Mouse (Mus musculus) adrenal gland, postnatal 4 days (tissue): ENCODE results near the gene Mmp7. TPM values are rescaled to one million over a fixed set of nuclear protein-coding genes. Genes with fewer than 3 reads are reported as not detected.

Source experiments
- DNase-seq, 2 experiments: peaks; one replicate each; pipeline ENCODE4 v3.0.0; 2021 to 2022; ENCODE audit warnings: low spot score in 2 of 2, mixed read lengths in 2 of 2
- total RNA-seq, 2 experiments: library from RNA; stranded (reverse); gene quantifications; 2 replicates each; pipeline ENCODE4 v1.2.3; 2021

Gene Mmp7
- total RNA-seq, 2 experiments from 2014 or later = not detected

DNA sequence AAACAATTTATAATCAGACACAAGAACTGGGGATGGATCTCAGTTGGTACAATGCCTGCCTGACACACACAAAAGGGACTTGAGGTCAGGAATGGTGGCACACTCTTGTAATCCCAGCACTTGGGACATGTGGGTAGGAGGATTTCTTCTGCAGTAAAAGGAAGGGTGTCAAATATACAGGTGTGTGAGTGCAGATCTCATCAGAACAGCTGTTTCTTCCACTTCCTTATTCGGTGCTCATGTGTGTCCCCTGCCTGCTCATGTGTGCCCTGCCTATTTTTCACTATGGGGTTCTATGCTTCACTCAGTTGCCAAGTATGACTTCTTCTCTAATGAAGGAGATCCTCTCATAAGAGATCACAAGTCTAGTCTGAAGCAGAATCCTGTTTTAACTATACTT is 50.8 kb downstream of the Mmp7 start:
- DNase-seq = no peak

DNA sequence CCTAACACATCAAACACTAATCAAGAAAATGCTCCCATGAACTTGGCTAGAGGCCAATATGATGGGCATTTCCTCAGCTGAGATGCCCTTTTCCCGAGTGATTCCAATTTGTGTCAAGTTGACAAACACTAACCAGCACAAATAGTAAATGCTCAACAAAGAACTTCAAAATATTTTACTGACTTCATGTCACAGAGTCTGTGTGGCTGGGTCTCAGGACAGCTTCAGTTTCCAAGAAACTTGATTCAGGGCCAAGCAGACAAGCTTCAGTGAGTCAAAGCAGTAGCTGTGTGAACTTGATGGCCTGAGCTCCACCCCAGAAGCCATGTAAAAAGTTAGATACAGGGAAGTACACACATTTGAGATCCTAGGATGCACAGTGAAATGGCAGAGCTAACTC is 52.3 kb downstream of the Mmp7 start:
- no peak for DNase-seq

DNA sequence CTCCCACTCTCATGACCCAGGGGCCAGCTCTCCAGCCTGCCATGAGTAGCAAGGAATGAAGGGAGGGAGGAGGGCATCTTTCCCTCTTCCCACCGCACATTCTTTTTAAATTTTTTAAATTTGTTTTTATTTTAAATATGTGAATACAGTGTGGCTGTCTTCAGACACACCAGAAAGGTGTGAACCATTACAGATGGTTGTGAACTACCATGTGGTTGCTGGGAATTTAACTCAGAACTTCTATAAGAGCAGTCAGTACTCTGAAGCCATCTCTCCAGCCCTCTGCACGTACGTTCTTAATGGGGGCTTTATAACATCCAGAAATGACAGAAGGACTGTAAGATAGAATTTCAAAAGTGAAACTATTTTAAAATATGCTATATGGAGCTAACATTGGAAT is 57.0 kb downstream of the Mmp7 start:
- no peak for DNase-seq

Other genes starting within 250 kb of the Mmp7 start
- not detected for gene Mmp3, start 246.3 kb upstream of the Mmp7 start, total RNA-seq
- not detected for gene Mmp10, start 189.7 kb upstream of the Mmp7 start, total RNA-seq
- gene Mmp8, start 133.6 kb upstream of the Mmp7 start, total RNA-seq = 1 to 10 TPM in 1 of 2 experiments, under 1 TPM in 1; 0.81 to 2.9 TPM
- under 1 TPM in 1 of 2 experiments, not detected in 1; 0.17 TPM for gene Mmp27, start 120.7 kb upstream of the Mmp7 start, total RNA-seq
- gene Mmp20, start 63.9 kb upstream of the Mmp7 start, total RNA-seq = not detected
- gene Tmem123, start 72.0 kb downstream of the Mmp7 start, total RNA-seq = 100 to 1,000 TPM in 1 of 2 experiments, 10 to 100 TPM in 1; 94.1 to 102 TPM
- 10 to 100 TPM; 68.3 to 72.0 TPM for gene Birc2, start 145.0 kb downstream of the Mmp7 start, total RNA-seq
- gene Birc3, start 181.1 kb downstream of the Mmp7 start, total RNA-seq = 10 to 100 TPM; 31.1 to 33.3 TPM